Mouse (Mus musculus) yolk sac, embryonic 10.5 days (tissue): ENCODE measurements at regions not wholly inside any gene's neighbourhood (a gene's known extent, or its start where the extent isn't known, plus 50 kb on each side); places are given as distances from the start of the nearest gene placed in this dataset.

Experiments
- DNase-seq: peaks from one replicate; pipeline ENCODE4 v3.0.0-alpha.2; 2017; ENCODE audit warnings: low spot score

DNA sequence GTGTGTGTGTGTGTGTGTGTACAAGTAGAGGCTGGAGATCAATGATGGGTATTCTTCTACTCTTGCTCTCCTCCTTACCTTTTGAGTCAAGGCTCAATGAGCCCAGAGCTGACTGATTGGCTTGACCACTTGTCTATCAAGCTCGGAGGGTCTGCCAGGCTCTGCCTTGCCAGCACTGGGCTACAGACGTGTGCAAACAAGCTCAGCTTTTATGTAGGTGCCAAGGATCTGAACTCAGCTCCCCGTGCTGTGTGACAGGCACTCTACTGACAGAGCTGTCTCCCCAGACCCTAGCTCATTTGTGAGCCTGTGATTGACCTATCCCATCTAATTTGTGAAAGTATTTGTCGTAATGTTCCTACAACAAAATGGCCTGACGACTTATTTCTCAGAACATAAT is 54.2 kb upstream of the Cdc42bpa start:
- no peak for DNase-seq

DNA sequence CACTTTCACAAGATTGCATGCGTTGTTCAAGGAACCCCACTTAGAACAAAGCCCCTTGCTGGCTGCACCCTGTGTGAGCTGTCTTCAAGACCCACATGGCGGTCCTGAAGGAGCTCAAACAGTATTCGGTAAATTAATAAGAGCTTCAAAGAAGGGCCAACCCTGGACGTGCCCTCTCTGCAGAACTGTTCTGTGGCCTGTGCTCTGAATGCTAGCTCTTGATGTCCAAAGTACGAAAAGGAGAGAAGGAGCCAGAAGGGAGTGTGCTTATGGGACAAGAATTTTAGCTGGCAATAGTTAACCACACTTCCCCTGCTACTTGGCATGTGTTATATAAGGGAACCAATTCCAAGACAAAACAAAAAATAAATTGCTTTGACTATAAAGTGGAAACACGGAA is 67.6 kb upstream of the Cdc42bpa start:
- DNase-seq = no peak

DNA sequence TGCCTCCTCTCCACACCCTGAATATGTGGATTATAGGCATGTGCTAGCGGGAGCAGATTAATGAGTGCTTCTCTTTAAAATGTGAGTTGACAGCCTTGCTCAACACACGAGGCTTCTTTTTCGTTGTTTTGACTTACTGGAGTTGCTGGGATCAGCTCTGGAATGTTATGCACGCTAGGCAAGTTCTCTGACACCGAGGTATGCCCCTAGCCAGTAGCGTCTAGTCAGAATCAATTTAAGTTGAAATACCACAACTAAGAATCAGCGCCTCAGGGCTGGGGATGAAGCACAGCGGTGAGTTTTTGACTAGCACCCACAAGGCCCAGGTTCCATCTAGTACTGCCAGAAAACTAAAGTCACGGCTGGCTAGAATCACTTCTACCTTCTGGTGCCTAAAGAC is 72.4 kb upstream of the Cdc42bpa start:
- DNase-seq = no peak

GRCm38 (mm10) chr1:179881222-179881621 is 77.7 kb upstream of the Ahctf1 start:
- DNase-seq = no peak

DNA sequence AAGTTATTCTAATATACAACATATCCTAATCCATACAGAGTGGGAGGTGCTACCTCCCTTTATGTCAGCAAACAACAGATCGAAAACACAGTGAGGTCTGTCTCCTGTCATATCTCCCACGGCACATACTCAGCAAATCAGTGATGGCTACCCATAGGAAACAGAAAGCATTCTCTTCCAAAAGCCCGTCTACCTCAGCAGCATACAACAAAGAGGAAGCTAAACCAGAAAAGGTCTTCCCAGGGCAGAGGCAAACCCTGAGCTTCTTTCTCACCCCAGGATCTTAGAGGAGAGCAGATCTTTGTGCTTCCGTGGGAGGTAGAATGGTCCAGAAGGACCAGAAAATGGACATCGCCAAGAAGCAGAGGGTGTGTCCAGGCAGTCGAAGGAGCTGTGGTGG is 74.4 kb upstream of the Ahctf1 start:
- DNase-seq = no peak

GRCm38 (mm10) chr1:179873772-179874555 is 70.5 kb upstream of the Ahctf1 start:
- DNase-seq = no peak

DNA sequence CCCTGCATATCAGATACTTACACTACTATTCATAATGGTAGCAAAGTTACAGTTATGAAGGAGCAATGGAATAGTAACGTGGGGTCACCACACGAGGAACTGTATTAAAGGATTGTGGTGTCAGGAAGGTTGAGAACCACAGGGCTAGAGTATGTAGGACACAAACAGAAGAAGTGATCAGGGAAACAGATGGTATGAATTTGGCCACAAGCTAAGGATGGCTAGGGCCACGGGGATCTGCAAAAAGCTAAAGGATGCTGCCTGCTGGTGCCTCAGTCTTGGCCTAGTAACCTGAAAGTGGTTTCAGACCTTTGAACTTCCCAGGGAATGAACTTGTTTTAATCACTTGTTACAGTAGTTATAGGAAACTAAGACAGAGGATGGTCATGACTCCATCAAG is 68.5 kb upstream of the Ahctf1 start:
- DNase-seq = no peak

DNA sequence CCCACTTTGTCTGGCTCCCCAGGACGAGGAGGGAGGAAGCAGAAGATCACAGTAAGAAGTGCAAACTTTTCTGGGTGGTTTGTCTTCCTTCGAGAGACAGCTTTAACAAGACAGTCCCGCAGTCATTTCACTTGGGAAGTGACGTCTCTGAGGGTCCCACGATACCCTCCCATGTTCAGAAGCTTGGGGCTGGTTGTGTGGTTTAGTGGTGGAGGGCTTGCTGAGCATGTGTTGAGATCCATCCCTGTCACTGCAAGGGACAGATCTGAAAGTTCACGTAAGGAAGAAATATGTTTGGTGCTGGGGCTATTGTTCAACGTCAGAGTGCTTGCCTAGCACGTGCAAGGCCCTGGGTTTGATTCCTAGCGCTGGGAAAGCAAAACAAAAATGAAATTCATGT is 65.2 kb upstream of the Ahctf1 start:
- DNase-seq = no peak

DNA sequence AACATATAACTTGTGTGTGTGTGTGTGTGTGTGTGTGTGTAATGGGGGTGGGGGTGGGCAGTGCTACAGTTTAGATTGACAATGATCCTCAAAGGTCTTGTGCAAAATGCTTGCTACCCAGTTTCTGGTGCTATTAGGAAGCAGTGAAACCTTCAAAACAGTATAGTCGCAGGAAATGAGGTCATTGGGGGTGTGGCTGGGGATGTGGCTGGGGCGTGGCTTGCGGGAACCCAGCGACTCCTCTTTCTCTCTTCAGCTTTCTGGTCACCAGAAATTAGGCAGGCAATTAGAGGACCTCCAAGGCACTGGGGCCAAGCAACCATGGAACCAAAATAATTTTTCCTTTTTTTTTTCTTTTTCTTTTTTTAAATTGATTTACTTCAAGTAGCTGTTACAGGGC is 64.0 kb upstream of the Ahctf1 start:
- DNase-seq = no peak

DNA sequence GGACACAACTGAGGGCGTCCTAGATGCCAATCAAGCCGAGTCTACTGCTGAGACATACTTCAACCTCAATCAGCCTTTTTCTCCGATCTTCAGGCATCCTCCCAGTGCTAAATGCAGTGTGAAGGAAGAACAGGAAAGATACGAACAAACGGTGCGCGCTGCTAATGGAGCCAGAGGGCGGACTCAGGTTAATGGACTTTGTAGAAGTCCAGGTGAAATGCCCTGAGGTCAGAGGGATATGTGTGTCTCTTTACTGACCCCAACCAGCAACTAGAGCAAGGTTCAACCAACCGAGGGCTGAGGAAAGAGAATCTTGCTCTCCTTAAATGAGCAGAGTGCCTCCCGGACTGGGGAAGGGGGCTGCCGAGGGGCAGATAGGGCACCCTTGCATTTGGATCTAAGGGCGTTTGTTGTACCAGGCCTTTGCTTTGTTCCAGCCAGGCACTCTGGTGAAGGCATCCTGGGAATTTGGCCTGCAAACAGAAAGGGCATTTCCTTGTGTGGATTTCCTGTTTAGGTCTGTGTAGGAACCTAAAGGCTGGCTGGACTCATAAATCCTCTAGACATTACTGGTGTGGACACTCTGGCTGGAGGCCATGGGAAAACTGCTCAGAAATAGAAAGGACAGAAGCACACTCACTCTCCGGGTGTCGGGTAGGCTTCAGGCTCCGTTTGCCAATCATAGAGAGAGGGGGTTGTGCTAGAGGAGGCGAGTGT is 62.7 kb upstream of the Ahctf1 start:
- DNase-seq = peak; percentile 62

DNA sequence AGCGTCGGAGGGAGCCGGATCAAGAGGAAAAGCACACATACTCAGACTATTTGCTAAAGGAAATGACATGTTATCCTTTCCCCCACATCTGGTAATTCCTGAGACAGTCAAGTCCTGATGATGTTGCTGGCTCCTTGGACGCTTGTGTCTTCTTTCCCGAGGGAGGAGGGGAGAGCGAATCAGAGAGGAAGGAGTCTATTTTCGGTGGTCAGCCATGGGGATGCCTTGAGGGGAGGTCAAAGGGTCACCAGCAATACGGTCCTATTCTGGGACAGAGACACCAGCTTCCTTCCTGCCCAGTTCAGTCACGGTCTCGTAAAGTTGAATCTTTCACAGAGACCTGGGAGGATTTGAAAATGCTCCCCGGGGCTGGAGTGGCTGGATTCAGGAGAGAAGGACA is 62.1 kb upstream of the Ahctf1 start:
- peak; percentile 30 for DNase-seq

GRCm38 (mm10) chr1:179864537-179865226 is 61.2 kb upstream of the Ahctf1 start:
- no peak for DNase-seq

DNA sequence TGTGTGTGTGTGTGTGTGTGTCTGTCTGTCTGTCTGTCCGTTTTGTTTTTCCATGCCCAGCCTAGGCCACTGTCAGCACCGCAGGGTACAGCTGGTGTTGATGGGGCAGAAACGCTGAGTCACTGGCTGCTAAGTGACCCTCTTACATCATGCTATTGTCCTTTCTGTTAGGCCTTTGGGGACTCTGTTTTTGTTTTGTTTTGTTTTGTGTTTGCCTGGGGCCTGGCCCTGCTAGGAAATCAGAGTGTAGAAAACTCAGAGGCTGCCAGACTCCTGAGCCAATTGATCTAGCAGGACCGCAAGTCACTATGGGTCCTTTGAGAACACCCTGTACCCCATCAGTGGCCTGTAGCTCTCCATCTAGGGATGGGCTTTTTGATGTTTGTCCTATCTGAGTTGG is 59.9 kb upstream of the Ahctf1 start:
- no peak for DNase-seq

DNA sequence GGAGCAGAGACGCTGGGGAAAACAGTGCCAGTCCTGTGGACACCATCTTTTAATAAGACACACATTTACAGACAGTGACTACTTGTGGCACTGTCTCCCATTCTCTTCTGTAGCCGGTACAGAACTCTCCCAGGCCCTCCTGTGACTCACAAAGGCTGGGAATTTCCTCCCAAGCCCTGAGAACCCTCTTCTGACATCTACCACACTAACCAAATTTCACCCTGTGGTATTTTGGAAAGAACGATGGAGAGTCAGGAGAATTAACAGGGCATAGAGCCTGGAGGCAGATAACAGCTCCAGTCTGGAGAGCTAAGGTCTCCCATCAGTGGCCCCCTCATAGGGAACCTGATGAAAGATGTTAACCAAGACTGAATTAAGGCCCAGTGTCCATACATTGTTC is 59.5 kb upstream of the Ahctf1 start:
- DNase-seq = no peak

GRCm38 (mm10) chr1:179861776-179862175 is 58.3 kb upstream of the Ahctf1 start:
- no peak for DNase-seq

DNA sequence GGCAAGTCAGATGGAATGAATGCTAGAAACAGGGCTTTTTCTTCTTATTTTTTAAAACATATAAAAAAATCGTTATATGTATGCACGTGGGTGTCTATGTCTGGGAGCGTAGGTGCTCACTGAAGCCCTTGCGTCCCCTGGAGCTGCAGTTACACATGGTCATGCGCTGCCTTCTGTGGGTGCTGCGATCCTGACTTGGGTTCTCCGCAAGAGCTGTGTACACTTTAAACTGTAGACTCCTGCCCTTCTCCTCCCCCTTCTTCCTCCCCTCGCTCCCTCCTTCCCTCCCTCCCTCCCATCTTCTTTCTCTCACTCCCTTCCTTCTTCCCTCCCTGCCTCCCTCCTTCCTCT is 56.0 kb upstream of the Ahctf1 start:
- no peak for DNase-seq

GRCm38 (mm10) chr1:179858780-179859551 is 55.5 kb upstream of the Ahctf1 start:
- peak; percentile 40 for DNase-seq

DNA sequence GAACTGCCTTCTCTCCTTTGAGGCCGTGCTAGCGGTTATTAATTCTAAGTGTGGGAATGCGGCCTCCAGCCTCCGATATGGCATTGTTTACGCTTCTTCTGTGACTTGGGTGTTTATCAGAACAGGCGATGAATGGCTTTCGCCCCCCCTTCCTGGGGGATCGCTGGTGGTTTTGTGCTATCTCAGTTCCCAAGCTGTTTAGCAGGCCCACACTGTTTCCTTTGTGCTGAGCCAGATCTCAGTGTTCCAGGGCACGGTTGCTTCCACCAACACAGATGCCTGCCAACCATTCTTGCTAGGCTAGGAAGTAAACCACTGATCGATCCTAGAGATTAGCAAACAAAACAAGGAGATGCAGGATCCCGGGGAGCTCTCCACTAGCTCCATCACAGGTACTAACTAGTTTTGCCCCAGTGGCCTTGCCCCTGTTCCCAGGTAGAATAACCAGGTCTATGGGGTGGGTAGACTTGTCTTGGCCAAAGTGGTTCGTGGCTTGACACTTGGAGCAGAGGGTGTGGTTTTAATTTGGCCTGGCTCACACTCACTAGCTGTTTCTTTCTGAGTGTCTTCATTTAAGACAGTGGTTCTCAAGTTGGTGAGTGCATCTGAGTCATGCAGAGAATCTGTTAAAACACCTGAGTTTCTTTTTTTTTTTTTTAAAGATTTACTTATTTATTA is 50.9 kb upstream of the Ahctf1 start:
- no peak for DNase-seq
